Mouse (Mus musculus) megakaryocyte, embryonic 14.5 days (primary cell): ENCODE data around the gene Polg. TPM values are rescaled to one million over a fixed set of nuclear protein-coding genes. Genes with fewer than 3 reads are reported as not detected.

Source experiments
- H3K27me3 ChIP-seq: replicated peaks from 2 replicates; pipeline ENCODE3; 2012; ENCODE audit warnings: inconsistent platforms
- H3K36me3 ChIP-seq: replicated peaks from 2 replicates; pipeline ENCODE3; 2012; ENCODE audit warnings: low read length, inconsistent platforms, mixed read lengths
- H3K4me1 ChIP-seq: 2 replicates; pipeline ENCODE4 v1.6.1; 2012; ENCODE audit warnings: inconsistent platforms
- H3K4me3 ChIP-seq: replicated peaks from 2 replicates; pipeline ENCODE3; 2012; ENCODE audit warnings: moderate library complexity, mild to moderate bottlenecking, inconsistent platforms
- H3K9me3 ChIP-seq: 2 replicates; pipeline ENCODE4 v1.6.1; 2012; ENCODE audit warnings: inconsistent platforms
- FLI1 ChIP-seq: IDR thresholded peaks from 2 replicates; pipeline ENCODE4 v1.6.1; 2012; ENCODE audit warnings: low read length, inconsistent platforms, mixed read lengths
- GATA1 ChIP-seq: IDR thresholded peaks from 3 replicates; pipeline ENCODE4 v1.6.1; 2012; ENCODE audit warnings: mixed read lengths, low read length, inconsistent platforms, borderline replicate concordance
- polyA plus RNA-seq: library from polyadenylated mRNA; stranded (reverse); fragments of >175 nt; gene quantifications from 2 replicates; pipeline ENCODE4 v1.2.3, GENCODE M21; 2012; ENCODE audit warnings: low replicate concordance; ENCODE audit not compliant: insufficient read depth

The Polg gene
- polyA plus RNA-seq, 1 experiment: 10.2 TPM

- Histone ChIP-seq H3K36me3 (no peaks in the 10 kb centered on the region), H3K27me3 (peaks cover 97% of the 10 kb centered on the region), H3K9me3 (0 out of 2 replicates have a peak, but pooled peaks cover 2% of the 10 kb centered on the region), H3K4me1 (peaks cover 14% of the 10 kb centered on the region), H3K4me3 (no peak overlapping the region)
- TF ChIP-seq GATA1: no peak
- TF ChIP-seq FLI1: no peak
Measured at GRCm38 (mm10) chr7:79509710-79510109, 43.5 kb upstream of the Polg start.

- no peaks in the 10 kb centered on the region for H3K36me3 ChIP-seq
- 0 out of 2 replicates have a peak, but pooled peaks cover 4% of the 10 kb centered on the region for H3K9me3 ChIP-seq
- peaks cover 19% of the 10 kb centered on the region for H3K4me1 ChIP-seq
- TF ChIP-seq FLI1: no peak
- no peak for TF ChIP-seq GATA1
- H3K4me3 ChIP-seq: no peak overlapping the region
- peaks cover 97% of the 10 kb centered on the region for H3K27me3 ChIP-seq
Measured at GRCm38 (mm10) chr7:79509235-79509607, 43.1 kb upstream of the Polg start.

GRCm38 (mm10) chr7:79508280-79509234 lies 42.4 kb upstream of the Polg start:
- Histone ChIP-seq H3K27me3 (peaks cover 97% of the 10 kb centered on the region), H3K4me1 (peaks cover 19% of the 10 kb centered on the region), H3K4me3 (no peak overlapping the region), H3K36me3 (no peaks in the 10 kb centered on the region), H3K9me3 (0 out of 2 replicates have a peak, but pooled peaks cover 4% of the 10 kb centered on the region)
- TF ChIP-seq GATA1 (no peak), FLI1 (no peak)

- H3K4me1 ChIP-seq: peaks cover 19% of the 10 kb centered on the region
- H3K36me3 ChIP-seq: no peaks in the 10 kb centered on the region
- H3K9me3 ChIP-seq: 0 out of 2 replicates have a peak, but pooled peaks cover 4% of the 10 kb centered on the region
- H3K4me3 ChIP-seq: no peak overlapping the region
- H3K27me3 ChIP-seq: peaks cover 99% of the 10 kb centered on the region
- TF ChIP-seq GATA1: no peak
- no peak for TF ChIP-seq FLI1
Measured at GRCm38 (mm10) chr7:79507756-79508155, 41.6 kb upstream of the Polg start.

- Histone ChIP-seq H3K9me3 (0 out of 2 replicates have a peak, but pooled peaks cover 4% of the 10 kb centered on the region), H3K4me1 (peaks cover 19% of the 10 kb centered on the region), H3K27me3 (peaks cover 99% of the 10 kb centered on the region), H3K4me3 (no peak overlapping the region), H3K36me3 (no peaks in the 10 kb centered on the region)
- TF ChIP-seq FLI1 (no peak), GATA1 (no peak)
Measured at GRCm38 (mm10) chr7:79507101-79507705, 41.0 kb upstream of the Polg start.

- H3K36me3 ChIP-seq: no peaks in the 10 kb centered on the region
- 0 out of 2 replicates have a peak, but pooled peaks cover 4% of the 10 kb centered on the region for H3K9me3 ChIP-seq
- H3K4me3 ChIP-seq: no peak overlapping the region
- no peak for TF ChIP-seq FLI1
- TF ChIP-seq GATA1: no peak
- H3K4me1 ChIP-seq: peaks cover 19% of the 10 kb centered on the region
- peaks cover 100% of the 10 kb centered on the region for H3K27me3 ChIP-seq
Measured at GRCm38 (mm10) chr7:79506531-79507090, 40.4 kb upstream of the Polg start.

GRCm38 (mm10) chr7:79505876-79506530 lies 39.8 kb upstream of the Polg start:
- 0 out of 2 replicates have a peak, but pooled peaks cover 4% of the 10 kb centered on the region for H3K9me3 ChIP-seq
- peaks cover 100% of the 10 kb centered on the region for H3K27me3 ChIP-seq
- peaks cover 19% of the 10 kb centered on the region for H3K4me1 ChIP-seq
- no peaks in the 10 kb centered on the region for H3K36me3 ChIP-seq
- H3K4me3 ChIP-seq: no peak overlapping the region
- TF ChIP-seq FLI1 (no peak), GATA1 (no peak)

- peaks cover 19% of the 10 kb centered on the region for H3K4me1 ChIP-seq
- peak overlapping the region; percentile 80 for H3K4me3 ChIP-seq
- H3K36me3 ChIP-seq: no peaks in the 10 kb centered on the region
- 0 out of 2 replicates have a peak, but pooled peaks cover 4% of the 10 kb centered on the region for H3K9me3 ChIP-seq
- peaks cover 100% of the 10 kb centered on the region for H3K27me3 ChIP-seq
- TF ChIP-seq GATA1: no peak
- no peak for TF ChIP-seq FLI1
Measured at GRCm38 (mm10) chr7:79505376-79505775, 39.2 kb upstream of the Polg start.

GRCm38 (mm10) chr7:79504723-79505122 lies 38.6 kb upstream of the Polg start:
- peaks cover 100% of the 10 kb centered on the region for H3K27me3 ChIP-seq
- H3K4me3 ChIP-seq: peak overlapping the region; percentile 80
- TF ChIP-seq FLI1: no peak
- no peak for TF ChIP-seq GATA1
- 0 out of 2 replicates have a peak, but pooled peaks cover 4% of the 10 kb centered on the region for H3K9me3 ChIP-seq
- H3K36me3 ChIP-seq: no peaks in the 10 kb centered on the region
- peaks cover 19% of the 10 kb centered on the region for H3K4me1 ChIP-seq
